Mouse (Mus musculus) liver, postnatal 0 days (tissue): ENCODE measurements at regions not wholly inside any gene's neighbourhood (a gene's known extent, or its start where the extent isn't known, plus 50 kb on each side); places are given as distances from the start of the nearest gene placed in this dataset.

ENCODE experiments used
- ATAC-seq: fragments of 200-750 bp; cut with Nextera tagmentation; 2 replicates; pipeline ENCODE4 v1.8.0; 2017; ENCODE audit warnings: mild to moderate bottlenecking, moderate library complexity
- DNase-seq: peaks from one replicate; pipeline ENCODE4 v3.0.0-alpha.2; 2016
- H3K27ac ChIP-seq: fragments of 300-500 bp; sonication (generic); 2 replicates; pipeline ENCODE4 v1.5.1; 2014; ENCODE audit warnings: antibody characterized with exemption, moderate library complexity, mild to moderate bottlenecking, low read depth
- H3K27me3 ChIP-seq: fragments of 300-500 bp; sonication (generic); 2 replicates; pipeline ENCODE4 v1.6.1; 2014; ENCODE audit warnings: low read length, control low read depth, mixed read lengths; ENCODE audit not compliant: insufficient read depth
- H3K36me3 ChIP-seq: fragments of 300-500 bp; sonication (generic); replicated peaks from 2 replicates; pipeline ENCODE4 v1.6.1; 2014; ENCODE audit warnings: mild to moderate bottlenecking, control low read depth, low read length, moderate library complexity, mixed read lengths; ENCODE audit not compliant: insufficient read depth
- H3K4me1 ChIP-seq: fragments of 300-500 bp; sonication (generic); 2 replicates; pipeline ENCODE4 v1.6.1; 2014; ENCODE audit warnings: antibody characterized with exemption, mild to moderate bottlenecking, control low read depth; ENCODE audit not compliant: insufficient read depth
- H3K4me2 ChIP-seq: fragments of 300-500 bp; sonication (generic); 2 replicates; pipeline ENCODE4 v1.6.1; 2014; ENCODE audit warnings: low read depth, mild to moderate bottlenecking, low read length, moderate library complexity, mixed read lengths
- H3K4me3 ChIP-seq: fragments of 300-500 bp; sonication (generic); 2 replicates; pipeline ENCODE4 v1.5.1; 2014; ENCODE audit warnings: low read depth, low read length
- H3K9ac ChIP-seq: fragments of 300-500 bp; sonication (generic); replicated peaks from 2 replicates; pipeline ENCODE4 v1.6.1; 2014; ENCODE audit warnings: mild to moderate bottlenecking, moderate library complexity
- H3K9me3 ChIP-seq: fragments of 300-500 bp; sonication (generic); 2 replicates; pipeline ENCODE4 v1.6.1; 2016; ENCODE audit warnings: mild to moderate bottlenecking, control low read depth, low read length, mixed read lengths
- CTCF ChIP-seq: sonication (generic); IDR thresholded peaks from 2 replicates; pipeline ENCODE4 v1.5.1; 2016; ENCODE audit warnings: antibody characterized with exemption, low read depth
- EP300 ChIP-seq: IDR thresholded peaks from 2 replicates; pipeline ENCODE4 v1.6.1; 2016; ENCODE audit warnings: antibody characterized with exemption, low read depth, mild to moderate bottlenecking
- WGBS: fragments of 180-500 bp; shearing (Covaris S2); extraction: QIAGEN DNeasy Blood & Tissue Kit; methylation state at CpG from one replicate; pipeline ENCODE4 v1.1.7; 2014; ENCODE audit not compliant: insufficient replicate concordance; 5-methylcytosine and 5-hydroxymethylcytosine counted together

DNA sequence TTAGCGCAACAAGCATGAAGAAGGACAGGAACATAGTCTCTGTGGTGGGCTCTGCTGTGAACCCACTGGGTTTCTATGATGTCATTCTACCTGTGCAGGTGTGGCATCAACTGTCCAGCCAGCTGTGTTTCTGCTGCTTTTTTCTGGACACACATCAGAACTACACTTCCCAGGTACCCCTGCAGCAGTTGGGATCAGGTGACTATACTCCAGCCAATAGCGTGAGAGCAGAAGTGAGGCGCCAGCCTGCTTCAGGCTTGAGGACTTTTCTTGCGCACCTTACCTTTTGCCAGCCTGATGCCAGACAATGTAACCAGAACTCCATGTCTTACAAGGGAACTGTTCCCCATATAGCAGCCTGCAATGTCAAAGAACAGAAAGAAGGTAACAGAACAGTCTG is 296.3 kb downstream of the Matn1 start:
- Histone ChIP-seq H3K4me1 (no peaks in the 10 kb centered on the region), H3K27me3 (no peaks in the 10 kb centered on the region), H3K4me3 (no peak overlapping the region), H3K36me3 (no peaks in the 10 kb centered on the region), H3K9ac (no peak overlapping the region), H3K4me2 (no peak overlapping the region), H3K9me3 (no peaks in the 10 kb centered on the region), H3K27ac (no peak overlapping the region)
- WGBS, result 83% methylated on average over 4 of the region's 4 CpGs
- no peak for DNase-seq
- no peak for TF ChIP-seq CTCF
- TF ChIP-seq EP300, result no peak
- no peak for ATAC-seq

DNA sequence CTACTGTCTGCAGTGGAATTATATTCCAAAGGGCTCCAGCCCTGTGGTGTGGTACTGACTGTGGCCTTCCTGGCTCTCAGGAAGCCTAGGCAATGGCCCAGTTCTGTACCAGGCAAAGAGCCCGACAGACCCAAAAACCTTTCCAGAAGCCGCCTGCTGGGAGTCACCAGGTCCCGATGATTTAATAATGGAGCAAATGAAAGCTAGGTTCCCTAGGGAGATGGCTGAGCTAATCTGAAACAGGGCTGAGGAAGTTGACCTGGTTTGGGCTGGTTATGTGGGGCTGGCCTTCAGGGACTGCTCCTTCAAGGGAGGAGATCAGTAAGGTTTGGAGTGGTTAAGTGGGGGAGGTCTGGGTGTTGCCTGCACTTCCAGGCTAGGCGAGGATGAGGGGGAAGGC is 298.1 kb downstream of the Matn1 start:
- Histone ChIP-seq H3K9me3 (no peaks in the 10 kb centered on the region), H3K4me1 (no peaks in the 10 kb centered on the region), H3K4me2 (no peak overlapping the region), H3K27ac (no peak overlapping the region), H3K27me3 (no peaks in the 10 kb centered on the region), H3K4me3 (no peak overlapping the region), H3K9ac (no peak overlapping the region), H3K36me3 (no peaks in the 10 kb centered on the region)
- TF ChIP-seq CTCF, result no peak
- WGBS, result 65% methylated on average over 4 of the region's 4 CpGs
- no peak for DNase-seq
- no peak for ATAC-seq

DNA sequence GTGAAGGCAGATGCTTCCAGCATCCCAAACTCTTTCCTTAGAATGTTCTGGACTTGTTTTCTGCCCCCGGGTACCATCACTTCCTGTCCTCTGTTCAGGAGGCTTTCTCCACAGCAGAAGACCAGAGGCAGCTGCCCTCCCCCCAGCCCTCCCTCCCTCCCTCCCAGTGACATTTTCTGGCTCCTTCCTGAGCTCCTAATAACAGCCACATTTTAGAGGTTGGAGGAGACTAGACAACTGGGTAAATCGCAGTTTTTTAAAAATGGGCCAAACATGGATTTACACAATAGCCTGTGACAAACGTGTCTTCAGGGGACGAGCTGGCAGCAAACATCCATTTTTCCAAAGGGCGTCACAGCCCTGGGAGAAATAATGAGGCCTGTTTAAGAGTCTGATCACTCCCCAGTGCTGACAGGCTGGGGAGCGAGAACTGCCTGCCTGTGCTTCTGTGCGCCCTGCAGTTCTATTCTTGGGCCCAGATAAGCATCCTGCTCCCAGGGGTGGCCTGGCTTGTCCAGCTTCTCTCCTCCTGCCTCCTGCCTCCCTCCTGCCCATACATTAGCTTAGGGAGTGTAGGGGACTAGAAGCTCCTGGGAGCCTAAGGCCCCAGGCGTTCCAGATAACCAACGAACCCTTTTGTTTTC is 299.7 kb downstream of the Matn1 start:
- DNase-seq (no peak), ATAC-seq (no peak)
- H3K27ac ChIP-seq, result no peak overlapping the region
- H3K36me3 ChIP-seq, result no peaks in the 10 kb centered on the region
- H3K4me1 ChIP-seq, result no peaks in the 10 kb centered on the region
- H3K9me3 ChIP-seq, result no peaks in the 10 kb centered on the region
- 48% methylated on average over 9 of the region's 9 CpGs for WGBS
- no peak overlapping the region for H3K4me2 ChIP-seq
- TF ChIP-seq CTCF (no peak), EP300 (no peak)
- H3K4me3 ChIP-seq, result no peak overlapping the region
- no peak overlapping the region for H3K9ac ChIP-seq
- no peaks in the 10 kb centered on the region for H3K27me3 ChIP-seq

DNA sequence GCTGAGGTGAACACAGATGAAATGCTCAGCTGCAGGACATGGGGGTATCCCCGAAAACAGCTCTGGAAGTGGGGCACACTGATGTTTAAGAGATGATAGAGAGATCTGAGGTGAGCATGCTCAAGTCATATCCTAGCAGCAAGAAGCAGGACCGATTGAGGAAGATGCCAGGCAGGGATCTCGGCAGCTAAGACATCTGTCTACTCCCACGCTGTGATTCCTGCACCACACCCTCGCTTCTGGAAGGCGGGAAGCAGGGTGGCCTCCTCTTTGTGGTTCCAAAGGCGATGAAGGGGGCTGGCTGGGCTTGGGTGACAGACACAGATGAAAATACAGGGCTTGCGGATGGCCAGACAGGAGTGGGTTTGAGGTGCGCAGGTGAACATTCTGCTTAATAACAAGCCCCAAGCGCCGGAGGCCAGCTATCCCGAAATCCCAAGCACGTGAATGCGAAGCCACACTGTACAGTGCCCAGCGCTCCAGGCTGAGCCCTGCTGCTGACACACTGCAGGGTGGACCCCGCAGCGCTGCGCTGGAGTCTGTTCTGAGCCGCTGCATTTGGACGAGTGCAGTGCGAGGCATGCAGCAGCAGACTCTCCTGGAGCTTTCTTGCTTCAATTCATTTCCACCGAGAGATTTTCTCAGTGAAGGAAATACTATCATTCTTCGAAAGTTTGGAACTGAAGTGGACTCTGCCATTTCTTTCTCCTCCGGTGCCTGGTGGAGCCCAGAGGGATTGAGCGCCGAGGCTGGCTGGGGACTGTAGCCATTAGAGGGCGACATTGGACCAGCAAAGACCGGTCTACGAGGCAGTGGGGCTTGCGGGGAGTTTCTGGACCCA is 308.6 kb downstream of the Matn1 start:
- H3K9ac ChIP-seq, result no peak overlapping the region
- H3K4me2 ChIP-seq, result no peak overlapping the region
- H3K4me1 ChIP-seq, result no peaks in the 10 kb centered on the region
- ATAC-seq, result no peak
- no peaks in the 10 kb centered on the region for H3K36me3 ChIP-seq
- DNase-seq, result peak; percentile 53
- TF ChIP-seq CTCF, result peak; percentile 65
- TF ChIP-seq EP300, result no peak
- peaks cover 8% of the 10 kb centered on the region; the same call in 1 of the 2 replicates for H3K27me3 ChIP-seq
- H3K9me3 ChIP-seq, result no peaks in the 10 kb centered on the region
- 20% methylated on average over 30 of the region's 30 CpGs for WGBS
- H3K27ac ChIP-seq, result no peak overlapping the region
- H3K4me3 ChIP-seq, result no peak overlapping the region

DNA sequence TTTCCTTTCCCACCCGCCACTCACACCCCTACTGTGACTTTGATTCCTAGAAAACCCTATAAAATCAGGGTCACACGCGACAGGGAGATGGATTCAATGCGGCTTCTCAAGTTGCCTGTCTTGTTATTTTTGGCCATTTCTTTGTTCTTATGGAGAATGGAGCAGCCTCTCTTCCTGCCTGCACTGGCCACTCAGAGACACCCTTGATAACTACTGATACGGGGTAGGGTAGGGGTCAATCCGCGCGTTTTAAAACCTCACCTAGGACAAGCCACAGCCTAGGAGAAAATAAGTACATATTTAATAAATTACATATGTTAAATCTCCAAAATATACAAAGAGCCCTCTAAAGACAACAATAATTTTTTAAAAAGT is 309.2 kb downstream of the Matn1 start:
- Histone ChIP-seq H3K4me1 (no peaks in the 10 kb centered on the region), H3K9ac (no peak overlapping the region), H3K4me3 (no peak overlapping the region), H3K27ac (no peak overlapping the region), H3K36me3 (no peaks in the 10 kb centered on the region), H3K9me3 (no peaks in the 10 kb centered on the region), H3K27me3 (peaks cover 8% of the 10 kb centered on the region; the same call in 1 of the 2 replicates), H3K4me2 (no peak overlapping the region)
- WGBS, result 4% methylated on average over 8 of the region's 8 CpGs
- DNase-seq (no peak), ATAC-seq (no peak)
- TF ChIP-seq CTCF (no peak), EP300 (no peak)

DNA sequence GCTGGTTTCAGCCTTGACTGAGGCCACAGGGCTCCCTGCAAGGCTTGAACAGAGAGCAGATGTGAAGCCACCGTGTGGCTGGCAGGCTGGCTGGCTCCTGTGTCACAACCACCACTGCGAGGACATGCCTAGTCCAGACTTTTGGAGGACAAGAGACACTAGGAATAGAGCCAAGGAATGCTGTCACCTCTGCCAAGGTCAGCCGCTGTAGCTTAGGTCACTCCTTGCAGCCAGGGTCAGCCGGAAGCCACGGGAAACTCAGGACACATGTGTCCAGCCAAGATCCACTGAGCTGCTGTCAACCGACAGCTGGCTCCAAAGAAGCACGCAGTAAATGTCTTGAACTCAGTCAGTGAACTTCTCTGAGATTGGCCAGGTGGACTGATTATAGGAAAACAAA is 310.1 kb downstream of the Matn1 start:
- no peaks in the 10 kb centered on the region for H3K9me3 ChIP-seq
- no peak overlapping the region for H3K27ac ChIP-seq
- WGBS, result 70% methylated on average over 7 of the region's 7 CpGs
- no peak overlapping the region for H3K4me3 ChIP-seq
- TF ChIP-seq CTCF, result no peak
- no peak for TF ChIP-seq EP300
- H3K36me3 ChIP-seq, result no peaks in the 10 kb centered on the region
- no peak overlapping the region for H3K4me2 ChIP-seq
- ATAC-seq (no peak), DNase-seq (no peak)
- H3K9ac ChIP-seq, result no peak overlapping the region
- H3K27me3 ChIP-seq, result peaks cover 8% of the 10 kb centered on the region; the same call in 1 of the 2 replicates
- no peaks in the 10 kb centered on the region for H3K4me1 ChIP-seq
